Mouse (Mus musculus) C2C12 (cell line): Measurements from ENCODE around the gene Klhl7.

Source experiments
- CTCF ChIP-seq: IDR thresholded peaks from one replicate; pipeline ENCODE4 v1.5.1; 2011; ENCODE audit not compliant: control insufficient read depth, insufficient read depth, insufficient read length
- FOSL1 ChIP-seq: IDR thresholded peaks from one replicate; pipeline ENCODE4 v1.8.0; 2011; ENCODE audit warnings: mild to moderate bottlenecking, low read length; ENCODE audit not compliant: poor library complexity, insufficient read depth, severe bottlenecking
- MAX ChIP-seq: IDR thresholded peaks from one replicate; pipeline ENCODE4 v1.6.1; 2011; ENCODE audit warnings: mild to moderate bottlenecking, control low read depth
- MYOD1 ChIP-seq: IDR thresholded peaks from one replicate; pipeline ENCODE4 v1.6.1; 2011; ENCODE audit warnings: low read depth; ENCODE audit not compliant: control insufficient read depth, insufficient read length
- MYOG ChIP-seq: IDR thresholded peaks from one replicate; pipeline ENCODE4 v1.6.1; 2011; ENCODE audit not compliant: control insufficient read depth, insufficient read length; ENCODE audit errors: extremely low read depth
- USF1 ChIP-seq: IDR thresholded peaks from one replicate; pipeline ENCODE4 v1.6.1; 2011; ENCODE audit warnings: low read depth, mild to moderate bottlenecking, control low read depth, moderate library complexity

GRCm38 (mm10) chr5:24207965-24208364, 107.6 kb downstream of the Klhl7 start:
- TF ChIP-seq CTCF (no peak), USF1 (no peak), MAX (no peak), FOSL1 (no peak), MYOD1 (no peak), MYOG (no peak)
